Mouse (Mus musculus) liver, adult 2 months (tissue): ENCODE measurements around the gene Dicer1.

Experiments
- CTCF ChIP-seq: fragments of 200-500 bp; IDR thresholded peaks from 2 replicates; pipeline ENCODE4 v1.5.1; 2011; ENCODE audit warnings: low read depth, low read length, control low read depth
- POLR2A ChIP-seq: fragments of 200-500 bp; IDR thresholded peaks from 2 replicates; pipeline ENCODE4 v1.6.1; 2011; ENCODE audit warnings: low read length, control low read depth; ENCODE audit not compliant: insufficient read depth; ENCODE audit errors: extremely low read depth

GRCm38 (mm10) chr12:104678462-104678861, 73.3 kb downstream of the Dicer1 start:
- TF ChIP-seq CTCF, result no peak
- no peak for TF ChIP-seq POLR2A
